Mouse (Mus musculus): ENCODE measurements around the gene Cdh4. TPM values are rescaled to one million over a fixed set of nuclear protein-coding genes. Genes with fewer than 3 reads are reported as not detected.

Gene Cdh4
- polyA plus RNA-seq (2016; fragmentation: Nextera tagmentation; extraction: Ambion mirVana), result 19.1 and 22.6 TPM in 2 replicates

DNA sequence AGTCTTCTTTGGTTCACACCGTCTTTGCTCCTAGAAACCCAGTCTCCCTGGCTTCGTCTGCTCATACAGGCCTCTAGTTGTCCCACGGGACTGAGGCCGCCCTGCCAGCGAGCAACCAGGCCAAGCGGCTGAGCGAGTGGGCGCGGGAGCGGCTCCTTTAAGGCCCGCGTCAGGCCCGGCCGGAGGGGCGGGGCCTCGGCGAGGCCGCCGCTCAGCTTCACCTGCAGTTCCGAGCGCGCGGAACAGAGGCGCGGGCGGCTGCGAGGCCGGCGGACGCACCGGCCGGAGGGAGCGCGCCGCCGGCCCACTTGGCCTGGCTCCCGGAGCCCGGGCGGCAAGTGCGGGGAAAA is at the start of gene Cdh4:
Gene Cdh4 (plus strand): TSS at position 241 of the 350 bp plus-strand sequence.
- peaks cover 22% of the 10 kb centered on the region for H3K4me1 ChIP-seq
- H3K27me3 ChIP-seq (replicated peaks), result peaks cover 25% of the 10 kb centered on the region
- peak; percentile 89 for ATAC-seq (ENCODE audit: low FRiP score, low read depth)
- peak within 1 kb of the TSS; percentile 66 for H3K4me2 ChIP-seq (replicated peaks)
- peak within 1 kb of the TSS; percentile 83 for H3K9ac ChIP-seq
- H3K9me3 ChIP-seq, result no peaks in the 10 kb centered on the region
- no peaks in the 10 kb centered on the region for H3K36me3 ChIP-seq
- H3K4me3 ChIP-seq, result peak within 1 kb of the TSS; percentile 71
- peak within 1 kb of the TSS; percentile 42; the same call in 1 of the 2 replicates for H3K27ac ChIP-seq
- WGBS, result under 1% methylated on average over 40 of the region's 40 CpGs

DNA sequence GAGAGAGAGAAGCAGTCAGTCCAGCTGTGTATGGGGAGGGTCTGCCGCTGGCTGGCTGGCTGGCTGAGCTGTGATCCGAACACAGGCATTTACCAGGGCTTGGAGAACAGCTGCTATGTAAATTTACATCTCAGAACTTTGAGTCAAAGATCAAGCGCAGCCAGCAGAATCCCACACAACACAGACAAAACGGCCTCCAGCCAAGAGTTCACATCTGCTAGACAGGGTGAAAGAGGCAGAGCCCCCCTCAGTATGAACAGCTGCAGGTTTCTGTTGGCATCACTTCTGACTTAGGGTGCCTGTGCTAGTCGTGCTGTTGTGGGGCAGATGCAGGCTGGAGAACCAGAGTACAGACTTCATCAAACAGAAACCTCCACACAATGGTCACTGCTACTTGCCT is 46.8 kb upstream of the Cdh4 start:
- no peak for ATAC-seq (ENCODE audit: low FRiP score, low read depth)
- no peaks in the 10 kb centered on the region for H3K9me3 ChIP-seq
- 69% methylated on average over 5 of the region's 5 CpGs for WGBS
- no peaks in the 10 kb centered on the region for H3K27me3 ChIP-seq (replicated peaks)
- H3K4me2 ChIP-seq (replicated peaks), result no peak overlapping the region
- no peak overlapping the region for H3K4me3 ChIP-seq
- no peak overlapping the region for H3K9ac ChIP-seq
- H3K4me1 ChIP-seq, result no peaks in the 10 kb centered on the region
- no peak overlapping the region for H3K27ac ChIP-seq
- no peaks in the 10 kb centered on the region for H3K36me3 ChIP-seq

DNA sequence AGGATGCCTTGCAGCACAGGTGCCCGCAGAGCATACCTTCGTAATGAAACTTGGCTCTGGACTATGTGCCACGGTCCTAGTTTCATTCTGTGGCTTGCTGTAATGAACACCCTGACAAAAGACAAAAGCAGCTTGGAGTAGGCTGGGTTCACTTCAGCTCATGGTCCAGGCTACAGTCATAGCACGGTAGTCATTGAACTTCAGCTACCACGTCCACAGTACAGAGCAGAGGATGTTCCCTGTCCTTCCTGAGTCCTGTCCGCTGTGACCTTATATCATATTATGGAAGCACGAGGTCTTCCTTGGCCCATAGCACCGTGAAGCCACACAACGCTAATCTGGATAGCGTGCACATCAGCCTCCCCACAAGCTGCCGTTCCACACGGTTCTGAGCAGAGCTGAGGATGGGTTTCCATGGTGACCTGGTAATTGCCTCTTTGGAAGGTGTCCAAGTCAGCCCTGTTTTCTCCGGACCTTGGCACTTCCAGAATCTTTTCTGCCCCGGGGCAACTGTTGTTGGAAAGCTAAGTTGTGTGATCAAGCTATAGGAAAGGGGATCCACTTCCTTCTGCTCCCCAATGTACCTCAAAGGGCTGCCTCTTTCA is 42.5 kb upstream of the Cdh4 start:
- ATAC-seq (ENCODE audit: low FRiP score, low read depth), result peak; percentile 56; the same call in 1 of the 2 replicates
- no peak overlapping the region for H3K4me3 ChIP-seq
- H3K4me2 ChIP-seq (replicated peaks), result no peak overlapping the region
- no peak overlapping the region for H3K27ac ChIP-seq
- no peaks in the 10 kb centered on the region for H3K36me3 ChIP-seq
- H3K4me1 ChIP-seq, result no peaks in the 10 kb centered on the region
- H3K9me3 ChIP-seq, result no peaks in the 10 kb centered on the region
- 74% methylated on average over 14 of the region's 14 CpGs for WGBS
- H3K27me3 ChIP-seq (replicated peaks), result no peaks in the 10 kb centered on the region
- H3K9ac ChIP-seq, result no peak overlapping the region

DNA sequence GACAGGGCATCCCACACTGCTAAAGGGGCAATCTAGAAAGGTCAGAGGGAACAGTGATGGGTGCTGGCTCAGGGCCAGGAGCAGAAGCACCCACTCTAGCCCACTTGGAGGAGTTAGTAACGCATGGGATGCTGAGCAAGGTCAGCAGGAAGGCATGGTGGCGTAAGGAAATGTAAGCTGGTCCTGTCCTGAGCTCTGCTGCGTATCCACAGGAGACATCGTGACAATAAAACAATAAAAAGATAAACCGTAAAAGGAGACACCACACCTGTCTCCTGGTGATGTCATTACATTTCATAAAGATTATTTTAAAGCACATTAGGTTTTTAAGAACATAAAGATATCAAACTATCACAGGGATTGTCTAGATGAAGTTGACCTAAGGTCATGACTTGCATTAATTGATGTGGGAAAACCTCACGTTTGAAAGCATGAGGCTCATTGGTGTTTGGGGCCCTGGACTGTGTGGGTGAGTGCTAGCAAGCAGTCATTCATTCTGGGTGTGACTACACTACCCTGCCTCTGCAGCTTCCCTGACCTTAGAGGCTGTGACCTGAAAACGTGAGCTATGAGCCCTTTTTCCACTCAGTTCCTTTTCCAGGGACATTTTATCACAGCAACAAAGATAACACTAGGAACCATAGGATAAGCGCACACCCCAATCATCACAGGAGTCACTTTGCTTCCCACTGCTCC is 31.2 kb upstream of the Cdh4 start:
- Histone ChIP-seq H3K9me3 (no peaks in the 10 kb centered on the region), H3K36me3 (no peaks in the 10 kb centered on the region), H3K4me3 (no peak overlapping the region), H3K27ac (no peak overlapping the region), H3K27me3 (replicated peaks) (no peaks in the 10 kb centered on the region), H3K4me2 (replicated peaks) (no peak overlapping the region), H3K4me1 (no peaks in the 10 kb centered on the region), H3K9ac (no peak overlapping the region)
- WGBS, result 63% methylated on average over 8 of the region's 8 CpGs
- no peak for ATAC-seq (ENCODE audit: low FRiP score, low read depth)

DNA sequence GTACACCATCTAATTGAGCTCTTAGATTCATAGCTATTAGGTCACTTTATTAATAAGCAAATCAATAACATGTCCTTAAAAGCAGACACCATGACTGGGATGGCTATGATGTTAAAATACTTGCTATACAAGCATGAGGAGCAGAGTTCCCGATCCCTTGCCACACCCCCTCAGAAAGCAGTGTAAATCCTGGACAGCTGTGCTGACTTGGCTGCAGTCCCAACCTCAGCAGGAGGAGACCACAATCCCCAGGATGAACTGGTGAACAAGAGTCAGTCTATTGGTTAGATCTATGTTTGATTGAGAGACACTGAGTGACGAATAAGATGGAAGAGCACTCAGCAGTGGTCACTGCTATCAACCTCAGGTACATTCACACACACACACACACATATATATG is 29.3 kb upstream of the Cdh4 start:
- WGBS, result 65% methylated on average over 2 of the region's 2 CpGs

DNA sequence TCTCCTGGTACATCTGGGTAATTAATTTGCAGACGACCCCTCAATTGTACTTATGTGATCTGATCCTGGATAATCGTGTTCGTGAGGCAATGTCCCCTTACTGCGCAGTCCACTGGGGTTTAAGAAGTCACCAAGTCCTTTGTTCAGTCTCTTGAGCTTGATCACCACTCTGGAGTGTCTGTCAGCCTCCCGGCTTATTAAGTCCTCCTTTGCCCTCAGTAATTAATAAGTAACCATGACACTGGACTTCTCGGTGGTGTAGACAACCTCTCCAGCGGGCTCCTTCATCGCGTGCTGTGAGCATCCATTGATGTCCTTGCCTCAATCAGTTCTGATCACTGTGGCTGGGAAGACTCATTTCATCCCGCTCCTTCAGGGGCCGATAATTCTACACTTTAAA is 28.0 kb upstream of the Cdh4 start:
- Histone ChIP-seq H3K9ac (no peak overlapping the region), H3K27me3 (replicated peaks) (no peaks in the 10 kb centered on the region), H3K4me2 (replicated peaks) (no peak overlapping the region), H3K27ac (no peak overlapping the region), H3K36me3 (no peaks in the 10 kb centered on the region), H3K4me3 (no peak overlapping the region), H3K4me1 (no peaks in the 10 kb centered on the region), H3K9me3 (no peaks in the 10 kb centered on the region)
- 80% methylated on average over 11 of the region's 11 CpGs for WGBS
- no peak for ATAC-seq (ENCODE audit: low FRiP score, low read depth)

More for the DNA sequence above, 29.3 kb upstream of the Cdh4 start:
- no peak for ATAC-seq (ENCODE audit: low FRiP score, low read depth)
- H3K36me3 ChIP-seq, result no peaks in the 10 kb centered on the region
- no peak overlapping the region for H3K9ac ChIP-seq
- no peaks in the 10 kb centered on the region for H3K9me3 ChIP-seq
- H3K4me1 ChIP-seq, result no peaks in the 10 kb centered on the region
- no peak overlapping the region for H3K4me3 ChIP-seq
- H3K4me2 ChIP-seq (replicated peaks), result no peak overlapping the region
- H3K27me3 ChIP-seq (replicated peaks), result no peaks in the 10 kb centered on the region
- H3K27ac ChIP-seq, result no peak overlapping the region

DNA sequence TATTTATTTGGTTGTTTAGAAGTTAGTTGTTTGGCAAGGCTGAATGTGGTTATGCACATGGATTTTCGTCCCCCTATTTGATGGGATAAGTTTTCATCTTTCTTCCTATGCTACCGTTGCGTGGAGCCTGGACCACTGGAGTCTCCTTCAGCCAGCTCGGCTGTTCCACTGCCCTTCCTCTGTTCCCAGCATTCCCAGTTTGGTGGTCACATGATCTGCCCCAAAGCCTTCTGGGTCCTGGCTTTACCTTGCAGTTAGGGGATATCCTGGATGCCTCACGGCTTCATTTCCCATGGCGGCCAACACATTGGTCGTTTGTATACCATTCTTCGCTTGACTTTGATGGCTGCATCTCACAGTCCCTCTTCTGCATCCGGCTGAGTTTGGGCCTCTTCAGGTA is 27.5 kb upstream of the Cdh4 start:
- WGBS, result 91% methylated on average over 9 of the region's 9 CpGs
- ATAC-seq (ENCODE audit: low FRiP score, low read depth), result no peak

DNA sequence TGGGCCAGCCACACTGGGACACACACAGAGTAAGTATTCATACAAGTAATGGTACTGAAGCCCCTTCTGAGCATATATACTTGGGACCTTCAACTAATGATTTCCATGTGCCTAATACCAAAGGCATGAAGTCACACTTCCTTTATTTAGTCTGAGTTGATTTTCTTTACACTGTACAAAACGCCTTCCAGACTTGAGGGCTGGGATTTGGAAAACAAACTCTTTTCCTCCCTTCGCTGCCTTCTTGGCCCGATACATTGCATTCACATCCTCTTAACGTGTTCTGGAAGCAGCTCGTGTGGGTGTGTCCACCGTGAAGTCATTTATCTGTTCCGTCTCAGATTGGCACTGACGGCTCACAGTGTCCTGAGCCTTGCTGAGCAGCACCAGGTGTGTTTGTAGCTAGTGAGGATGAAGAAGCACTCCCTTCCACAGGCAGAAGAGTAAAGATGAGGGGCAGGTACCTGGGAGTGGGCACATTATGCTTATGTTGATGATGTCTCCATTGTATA is 26.3 kb upstream of the Cdh4 start:
- H3K27ac ChIP-seq, result no peak overlapping the region
- 74% methylated on average over 8 of the region's 8 CpGs for WGBS
- no peaks in the 10 kb centered on the region for H3K27me3 ChIP-seq (replicated peaks)
- ATAC-seq (ENCODE audit: low FRiP score, low read depth), result no peak
- no peaks in the 10 kb centered on the region for H3K4me1 ChIP-seq
- H3K9ac ChIP-seq, result no peak overlapping the region
- H3K4me2 ChIP-seq (replicated peaks), result no peak overlapping the region
- no peaks in the 10 kb centered on the region for H3K9me3 ChIP-seq
- H3K4me3 ChIP-seq, result no peak overlapping the region
- H3K36me3 ChIP-seq, result no peaks in the 10 kb centered on the region

More for the DNA sequence above, 27.5 kb upstream of the Cdh4 start:
- Histone ChIP-seq H3K9me3 (no peaks in the 10 kb centered on the region), H3K4me3 (no peak overlapping the region), H3K4me1 (no peaks in the 10 kb centered on the region), H3K9ac (no peak overlapping the region), H3K27me3 (replicated peaks) (no peaks in the 10 kb centered on the region), H3K4me2 (replicated peaks) (no peak overlapping the region), H3K36me3 (no peaks in the 10 kb centered on the region), H3K27ac (no peak overlapping the region)

DNA sequence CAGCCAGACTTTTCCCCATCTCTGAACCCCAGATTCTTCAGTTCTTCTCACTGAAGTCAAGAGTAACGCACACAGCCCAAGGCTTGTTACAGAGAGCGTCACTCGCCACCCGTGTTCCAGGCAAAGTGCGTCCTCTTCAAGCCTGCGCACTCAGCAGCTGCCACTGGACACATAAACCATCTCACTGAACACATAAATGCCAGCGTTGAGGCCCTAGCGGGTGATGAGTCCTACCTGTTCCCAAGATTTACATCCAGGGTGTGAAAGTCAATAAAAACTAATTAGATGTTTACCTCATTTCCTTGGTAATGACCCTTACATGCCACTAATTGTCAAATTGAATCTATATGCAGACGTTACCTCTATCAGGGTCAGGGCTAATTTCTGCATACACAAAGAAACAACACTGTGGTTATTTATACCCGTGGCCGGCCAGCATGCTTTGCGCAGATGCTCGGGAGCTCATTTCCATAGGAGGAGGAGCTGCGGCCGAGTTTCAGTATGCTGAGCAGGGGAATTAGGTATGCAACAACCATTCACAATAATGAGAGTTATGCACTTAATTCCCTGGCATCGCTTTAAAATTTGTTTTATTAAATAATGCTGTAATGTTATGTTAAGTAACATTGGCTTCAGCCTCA is 25.5 kb upstream of the Cdh4 start:
- Histone ChIP-seq H3K4me2 (replicated peaks) (no peak overlapping the region), H3K27ac (no peak overlapping the region), H3K27me3 (replicated peaks) (no peaks in the 10 kb centered on the region), H3K4me1 (no peaks in the 10 kb centered on the region), H3K9ac (no peak overlapping the region), H3K4me3 (no peak overlapping the region), H3K36me3 (no peaks in the 10 kb centered on the region), H3K9me3 (no peaks in the 10 kb centered on the region)
- peak; percentile 71 for ATAC-seq (ENCODE audit: low FRiP score, low read depth)
- WGBS, result 57% methylated on average over 16 of the region's 16 CpGs

DNA sequence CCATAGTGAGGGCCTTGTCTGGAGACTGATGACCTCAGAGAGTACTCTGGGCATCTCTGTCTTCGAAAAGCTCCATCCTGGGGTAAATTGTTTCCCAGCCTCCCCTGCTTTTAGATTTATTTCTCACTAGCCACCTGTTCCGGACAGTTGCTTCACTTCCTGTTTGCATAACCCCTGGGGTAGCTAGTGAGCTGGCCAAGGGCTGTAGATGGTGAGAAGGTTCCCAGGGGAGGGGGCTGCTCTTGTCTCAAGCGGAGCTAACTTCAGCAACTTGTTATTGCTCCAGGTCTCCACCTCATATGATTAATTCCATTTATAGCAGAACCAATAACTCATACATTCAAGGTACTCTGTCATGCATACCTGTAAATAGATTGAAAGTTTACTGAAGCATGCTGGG is 16.6 kb upstream of the Cdh4 start:
- Histone ChIP-seq H3K27me3 (replicated peaks) (no peaks in the 10 kb centered on the region), H3K9ac (no peak overlapping the region), H3K9me3 (no peaks in the 10 kb centered on the region), H3K4me2 (replicated peaks) (no peak overlapping the region), H3K36me3 (no peaks in the 10 kb centered on the region), H3K4me1 (no peaks in the 10 kb centered on the region), H3K4me3 (no peak overlapping the region), H3K27ac (no peak overlapping the region)
- WGBS, result 80% methylated on average over 3 of the region's 3 CpGs
- no peak for ATAC-seq (ENCODE audit: low FRiP score, low read depth)

DNA sequence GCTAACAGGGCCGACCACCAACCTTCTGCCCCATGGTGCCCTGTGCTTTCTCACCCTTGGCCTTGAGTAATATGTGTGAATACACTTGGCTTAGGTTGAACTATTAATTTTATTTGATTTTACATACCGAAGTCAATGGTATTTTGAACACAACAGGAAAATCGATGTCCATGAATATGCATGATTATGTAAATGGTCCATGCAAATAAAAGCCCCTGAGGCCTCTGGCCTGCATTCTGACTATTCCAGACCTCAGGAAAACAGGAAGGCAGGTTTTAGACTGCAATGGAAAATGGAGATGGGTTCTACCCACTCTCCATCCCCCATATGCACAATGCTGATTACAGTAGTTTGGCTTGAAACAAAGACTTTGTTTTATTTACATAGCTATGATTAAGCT is 13.3 kb upstream of the Cdh4 start:
- no peak overlapping the region for H3K4me3 ChIP-seq
- H3K9me3 ChIP-seq, result no peaks in the 10 kb centered on the region
- H3K4me1 ChIP-seq, result no peaks in the 10 kb centered on the region
- no peaks in the 10 kb centered on the region for H3K36me3 ChIP-seq
- no peak overlapping the region for H3K27ac ChIP-seq
- H3K9ac ChIP-seq, result no peak overlapping the region
- H3K4me2 ChIP-seq (replicated peaks), result no peak overlapping the region
- WGBS, result 68% methylated on average over 3 of the region's 3 CpGs
- H3K27me3 ChIP-seq (replicated peaks), result no peaks in the 10 kb centered on the region
- ATAC-seq (ENCODE audit: low FRiP score, low read depth), result no peak

DNA sequence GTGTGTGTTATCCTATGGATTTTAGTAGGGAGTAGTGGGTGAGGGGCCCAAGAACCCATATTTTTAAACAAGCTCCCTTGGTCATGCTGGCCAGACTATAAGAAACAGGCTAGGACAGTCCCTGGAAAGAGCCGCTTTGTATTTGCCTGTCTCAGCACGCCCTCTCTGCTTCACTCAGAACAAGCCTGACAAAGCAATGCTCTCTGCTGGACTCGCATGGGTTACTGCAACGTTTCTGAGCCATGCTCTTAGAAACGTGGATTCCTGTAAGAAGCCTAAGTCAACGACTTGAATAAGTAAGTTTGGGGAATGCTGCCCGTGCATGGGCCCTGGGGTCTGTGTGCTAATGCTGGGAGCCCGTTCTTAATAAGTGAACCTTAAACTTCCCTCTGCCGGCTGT is 2.1 kb upstream of the Cdh4 start:
- Histone ChIP-seq H3K27ac (no peak overlapping the region), H3K4me3 (no peak overlapping the region), H3K4me1 (peaks cover 29% of the 10 kb centered on the region), H3K9me3 (no peaks in the 10 kb centered on the region), H3K36me3 (no peaks in the 10 kb centered on the region), H3K27me3 (replicated peaks) (peaks cover 24% of the 10 kb centered on the region), H3K9ac (no peak overlapping the region), H3K4me2 (replicated peaks) (no peak overlapping the region)
- 35% methylated on average over 9 of the region's 9 CpGs for WGBS
- ATAC-seq (ENCODE audit: low FRiP score, low read depth), result no peak
